Comparison of ENCODE assay signal across 10 mouse cellular contexts in genomic region chr2:156780752-156781151, GRCm38 (mm10). TPM values are rescaled to one million over a fixed set of nuclear protein-coding genes. Genes with fewer than 3 reads are reported as not detected.
DNase-seq lines count a peak whose midpoint lies in the region; ATAC-seq and TF ChIP-seq lines count a peak whose summit lies in the region.
"Had no signal": no experiment of that assay in that cellular context is flagged by ENCODE, and none has a peak within 500 bp of the region (broad histone marks: within the 10 kb centered on the region; RNA-seq: fewer than 3 reads in every experiment).

No protein-coding gene starts in this region.

- DNase-seq in hindbrain, embryonic 10.5 days (ENCODE audit: low spot score) = peak; percentile 35
- DNase-seq in hindbrain, embryonic 14.5 days (ENCODE audit: low spot score) = no peak
- peak; percentile 59 for DNase-seq in ES-E14 (ENCODE audit: low read depth, low spot score)
- peak; percentile 51 for DNase-seq in embryonic facial prominence, embryonic 14.5 days (ENCODE audit: low spot score)
- peak; percentile 43 to 53 (median 48) for DNase-seq in liver, embryonic 14.5 days (ENCODE audit: low read depth in 3 of 3, low spot score in 3 of 3)
- DNase-seq in left cerebral cortex, postnatal 25 days (ENCODE audit: low spot score in 2 of 2) = no peak
- DNase-seq in right cerebral cortex, adult 2 months (ENCODE audit: low spot score in 2 of 2) = no peak
- DNase-seq in layer of hippocampus, postnatal 10 days (ENCODE audit: low spot score in 2 of 2) = no peak
- DNase-seq: cerebellum, postnatal 10 days had no signal

- TF ChIP-seq CTCF in liver, embryonic 14.5 days (IDR thresholded peaks at IDR 0.05; ENCODE audit: low read depth) = 0 out of 2 replicates have a peak, but pooled peaks have one; percentile 20

- no peak overlapping the region for H3K9ac ChIP-seq in hindbrain, embryonic 14.5 days
- no peak overlapping the region for H3K9ac ChIP-seq in ES-E14 (ENCODE audit: insufficient read depth, low read depth, low read length, poor library complexity, severe bottlenecking)
- no peak overlapping the region for H3K9ac ChIP-seq in embryonic facial prominence, embryonic 14.5 days (ENCODE audit: low read depth, low read length)
- H3K9ac ChIP-seq in liver, embryonic 14.5 days (replicated peaks) = no peak overlapping the region

- WGBS in hindbrain, embryonic 10.5 days = 21% methylated on average over 17 of the region's 17 CpGs
- 17% methylated on average over 17 of the region's 17 CpGs for WGBS in hindbrain, embryonic 14.5 days
- WGBS in embryonic facial prominence, embryonic 14.5 days = 26% methylated on average over 17 of the region's 17 CpGs
- WGBS in liver, embryonic 14.5 days (ENCODE audit: insufficient replicate concordance) = 11% methylated on average over 17 of the region's 17 CpGs

- H3K36me3 ChIP-seq in hindbrain, embryonic 10.5 days = no peaks in the 10 kb centered on the region
- no peaks in the 10 kb centered on the region for H3K36me3 ChIP-seq in hindbrain, embryonic 14.5 days (replicated peaks; ENCODE audit: control insufficient read depth, insufficient read depth)
- H3K36me3 ChIP-seq in ES-E14 (ENCODE audit: control insufficient read depth, insufficient read depth, low read length, poor library complexity, severe bottlenecking) = no peaks in the 10 kb centered on the region
- H3K36me3 ChIP-seq in embryonic facial prominence, embryonic 14.5 days (ENCODE audit: control insufficient read depth, insufficient read depth, low read length) = 0 out of 2 replicates have a peak, but pooled peaks cover 2% of the 10 kb centered on the region
- no peaks in the 10 kb centered on the region for H3K36me3 ChIP-seq in liver, embryonic 14.5 days (replicated peaks; ENCODE audit: control insufficient read depth, insufficient read depth, low read depth)

- H3K27me3 ChIP-seq in hindbrain, embryonic 10.5 days (ENCODE audit: insufficient read depth, poor library complexity, severe bottlenecking) = peaks cover 25% of the 10 kb centered on the region
- peaks cover 4% of the 10 kb centered on the region; the same call in 1 of the 2 replicates for H3K27me3 ChIP-seq in hindbrain, embryonic 14.5 days (ENCODE audit: control insufficient read depth, insufficient read depth, low read length)
- H3K27me3 ChIP-seq in embryonic facial prominence, embryonic 14.5 days (replicated peaks; ENCODE audit: control insufficient read depth, insufficient read depth, low read length) = no peaks in the 10 kb centered on the region
- no peaks in the 10 kb centered on the region; the same call in 1 of the 2 replicates for H3K27me3 ChIP-seq in liver, embryonic 14.5 days (ENCODE audit: control insufficient read depth, insufficient read depth, low read length)
- H3K27me3 ChIP-seq: Patski had no signal

- no peak overlapping the region for H3K4me2 ChIP-seq in hindbrain, embryonic 14.5 days (replicated peaks)
- H3K4me2 ChIP-seq in embryonic facial prominence, embryonic 14.5 days (ENCODE audit: low read depth, low read length) = 0 out of 2 replicates have a peak overlapping the region, but pooled peaks have one; percentile 1
- peak overlapping the region; percentile 50 for H3K4me2 ChIP-seq in liver, embryonic 14.5 days (ENCODE audit: low read depth)

- no peak for ATAC-seq in hindbrain, embryonic 14.5 days (ENCODE audit: low FRiP score)
- ATAC-seq in embryonic facial prominence, embryonic 14.5 days (ENCODE audit: low read depth) = peak; percentile 31; the same call in 1 of the 2 replicates
- peak; percentile 14; the same call in 1 of the 2 replicates for ATAC-seq in liver, embryonic 14.5 days (ENCODE audit: insufficient read depth)
- ATAC-seq: Patski had no signal

- in situ Hi-C loops in ES-E14 (cut with MboI; ENCODE audit: low sequenced_read_pairs in 2 of 2, unreplicated experiment in 2 of 2) = no loop called here

- H3K9me3 ChIP-seq in hindbrain, embryonic 10.5 days = 0 out of 2 replicates have a peak, but pooled peaks cover 2% of the 10 kb centered on the region
- no peaks in the 10 kb centered on the region for H3K9me3 ChIP-seq in hindbrain, embryonic 14.5 days (ENCODE audit: control insufficient read depth, low read length)
- H3K9me3 ChIP-seq in ES-E14 (ENCODE audit: control insufficient read depth, insufficient read depth, low read depth, low read length) = no peaks in the 10 kb centered on the region
- H3K9me3 ChIP-seq in embryonic facial prominence, embryonic 14.5 days (ENCODE audit: control insufficient read depth, low read length) = no peaks in the 10 kb centered on the region
- H3K9me3 ChIP-seq in liver, embryonic 14.5 days (ENCODE audit: control insufficient read depth, low read length) = no peaks in the 10 kb centered on the region

- no peak overlapping the region; the same call in 1 of the 2 replicates for H3K4me3 ChIP-seq in hindbrain, embryonic 10.5 days
- H3K4me3 ChIP-seq in hindbrain, embryonic 14.5 days (replicated peaks; ENCODE audit: low read length) = no peak overlapping the region
- H3K4me3 ChIP-seq in ES-E14 (ENCODE audit: insufficient read depth in 1 of 2, low read depth in 1 of 2, low read length in 2 of 2, poor library complexity in 1 of 2, severe bottlenecking in 1 of 2) = peak overlapping the region; percentile 40 to 45; a peak in 2 of 4 replicates
- H3K4me3 ChIP-seq in embryonic facial prominence, embryonic 14.5 days (ENCODE audit: low read depth, low read length) = no peak overlapping the region
- no peak overlapping the region for H3K4me3 ChIP-seq in liver, embryonic 14.5 days (ENCODE audit: insufficient read depth in 1 of 2, low read depth in 2 of 2, low read length in 2 of 2)

- no peak for TF ChIP-seq EP300 in liver, embryonic 14.5 days (IDR thresholded peaks at IDR 0.05; ENCODE audit: low read depth)

- H3K27ac ChIP-seq in hindbrain, embryonic 10.5 days = no peak overlapping the region
- no peak overlapping the region for H3K27ac ChIP-seq in hindbrain, embryonic 14.5 days
- no peak overlapping the region for H3K27ac ChIP-seq in ES-E14 (ENCODE audit: insufficient read depth, low read depth, low read length, poor library complexity, severe bottlenecking)
- H3K27ac ChIP-seq in embryonic facial prominence, embryonic 14.5 days (replicated peaks; ENCODE audit: low read depth, low read length) = no peak overlapping the region
- H3K27ac ChIP-seq in liver, embryonic 14.5 days = no peak overlapping the region

- intact Hi-C loops in left cerebral cortex, postnatal 25 days (cut with DNase I) = loop anchor here (5.0 kb wide), 1 partner anchor 47 kb away; no protein-coding TSS in a partner anchor

- H3K4me1 ChIP-seq in hindbrain, embryonic 10.5 days (replicated peaks) = peaks cover 34% of the 10 kb centered on the region
- H3K4me1 ChIP-seq in hindbrain, embryonic 14.5 days (replicated peaks; ENCODE audit: control insufficient read depth, insufficient read depth, low read length) = 0 out of 2 replicates have a peak, but pooled peaks cover 3% of the 10 kb centered on the region
- H3K4me1 ChIP-seq in ES-E14 (ENCODE audit: control insufficient read depth in 2 of 2, insufficient read depth in 2 of 2, low read length in 2 of 2, poor library complexity in 1 of 2) = peaks cover 3 to 20% of the 10 kb centered on the region in 2 experiments; a peak in 1 of 4 replicates
- H3K4me1 ChIP-seq in embryonic facial prominence, embryonic 14.5 days (ENCODE audit: control insufficient read depth, insufficient read depth, low read length) = peaks cover 8% of the 10 kb centered on the region
- H3K4me1 ChIP-seq in liver, embryonic 14.5 days (replicated peaks; ENCODE audit: control insufficient read depth in 2 of 2, insufficient read depth in 2 of 2, low read length in 1 of 2) = peaks cover 36 to 54% of the 10 kb centered on the region in 2 experiments

TF ChIP-seq in ES-E14, 5 proteins besides CTCF, POLR2A, EP300 and RAD21:
- TF ChIP-seq MAFK (IDR thresholded peaks at IDR 0.05; ENCODE audit: insufficient read depth, low read depth, low read length) (no peak), ZC3H11A (IDR thresholded peaks at IDR 0.05; ENCODE audit: borderline replicate concordance, low read depth, low read length) (no peak), ZNF384 (IDR thresholded peaks at IDR 0.05; ENCODE audit: low read depth, low read length) (no peak), HCFC1 (IDR thresholded peaks at IDR 0.05; ENCODE audit: borderline replicate concordance, insufficient read depth, low read length) (no peak), CHD2 (IDR thresholded peaks at IDR 0.05; ENCODE audit: low read depth, low read length) (no peak)

RNA-seq across cellular contexts. Expression of gene Myl9, which starts 5.5 kb away (rescaled TPM):
- 86.1 and 126 TPM in 2 replicates for polyA plus RNA-seq in hindbrain, embryonic 10.5 days (2016; fragmentation: Nextera tagmentation; extraction: Ambion mirVana)
- 41.4 and 47.1 TPM in 2 replicates for polyA plus RNA-seq in hindbrain, embryonic 14.5 days (2014; fragmentation: Nextera tagmentation; extraction: Ambion mirVana)
- total RNA-seq in ES-E14 (2012; rRNA removed) = 30.7 and 77.7 TPM in 2 replicates
- 285 and 310 TPM in 2 replicates for polyA plus RNA-seq in embryonic facial prominence, embryonic 14.5 days (2014; fragmentation: Nextera tagmentation; extraction: Ambion mirVana)
- 25.2 and 27.2 TPM in 2 replicates for polyA plus RNA-seq in liver, embryonic 14.5 days (2012; rRNA removed)
- polyA plus RNA-seq in liver, embryonic 14.5 days (2014; fragmentation: Nextera tagmentation; extraction: Ambion mirVana) = 44.4 and 51.3 TPM in 2 replicates
- total RNA-seq in left cerebral cortex, postnatal 25 days (2021) = 10 to 100 TPM; 14.7 to 16.1 TPM
- total RNA-seq in layer of hippocampus, postnatal 10 days (2021) = 10 to 100 TPM; 21.4 to 23.4 TPM

RNA-seq across cellular contexts. Expression of gene Tgif2, which starts 59.1 kb away (rescaled TPM):
- 88.4 and 90.3 TPM in 2 replicates for polyA plus RNA-seq in hindbrain, embryonic 10.5 days (2016; fragmentation: Nextera tagmentation; extraction: Ambion mirVana)
- polyA plus RNA-seq in hindbrain, embryonic 14.5 days (2014; fragmentation: Nextera tagmentation; extraction: Ambion mirVana) = 18.9 and 21.5 TPM in 2 replicates
- 32.2 and 35.5 TPM in 2 replicates for total RNA-seq in ES-E14 (2012; rRNA removed)
- polyA plus RNA-seq in embryonic facial prominence, embryonic 14.5 days (2014; fragmentation: Nextera tagmentation; extraction: Ambion mirVana) = 44.3 and 56.5 TPM in 2 replicates
- polyA plus RNA-seq in liver, embryonic 14.5 days (2012; rRNA removed) = 3.8 and 4.9 TPM in 2 replicates
- polyA plus RNA-seq in liver, embryonic 14.5 days (2014; fragmentation: Nextera tagmentation; extraction: Ambion mirVana) = 4.9 and 5.1 TPM in 2 replicates
- total RNA-seq in left cerebral cortex, postnatal 25 days (2021) = 1 to 10 TPM in 1 of 2 experiments, under 1 TPM in 1; 0.69 to 1.0 TPM
- total RNA-seq in layer of hippocampus, postnatal 10 days (2021) = 1 to 10 TPM; 5.0 to 5.6 TPM

Comparison
In these comparisons a context has a peak if more than half of its experiments do, and no peak if none do; other contexts are left out.
1. DNase-seq: peak in hindbrain, embryonic 10.5 days (single experiment), ES-E14 (single experiment), embryonic facial prominence, embryonic 14.5 days (single experiment) and liver, embryonic 14.5 days (3 of 3); none in hindbrain, embryonic 14.5 days (single experiment), left cerebral cortex, postnatal 25 days (0 of 2), right cerebral cortex, adult 2 months (0 of 2) and layer of hippocampus, postnatal 10 days (0 of 2).
2. H3K4me3 ChIP-seq: peak in ES-E14 (2 of 2); none in hindbrain, embryonic 10.5 days (single experiment), hindbrain, embryonic 14.5 days (single experiment), embryonic facial prominence, embryonic 14.5 days (single experiment) and liver, embryonic 14.5 days (0 of 2).